Mouse (Mus musculus) liver, embryonic 16.5 days (tissue): Measurements from ENCODE around the gene Cdca5. TPM values are rescaled to one million over a fixed set of nuclear protein-coding genes. Genes with fewer than 3 reads are reported as not detected.
"Not testable (repeated sequence)": the region's sequence is repeated elsewhere in the genome, so short reads cannot be mapped to it uniquely, and the experiment has no call there.

Experiments used
- ATAC-seq: fragments of 200-750 bp; cut with Nextera tagmentation; 2 replicates; pipeline ENCODE4 v1.8.0; 2017; ENCODE audit warnings: low read depth, mild to moderate bottlenecking, moderate number of reproducible peaks, moderate library complexity
- H3K27ac ChIP-seq: fragments of 300-500 bp; sonication (generic); 2 replicates; pipeline ENCODE4 v1.5.1; 2014; ENCODE audit warnings: mild to moderate bottlenecking, low read length
- H3K27me3 ChIP-seq: fragments of 300-500 bp; sonication (generic); 2 replicates; pipeline ENCODE4 v1.6.1; 2014; ENCODE audit warnings: low read depth, low read length, mixed read lengths; ENCODE audit not compliant: control insufficient read depth, insufficient read depth
- H3K36me3 ChIP-seq: fragments of 300-500 bp; sonication (generic); 2 replicates; pipeline ENCODE4 v1.6.1; 2014; ENCODE audit warnings: mild to moderate bottlenecking; ENCODE audit not compliant: control insufficient read depth, insufficient read depth
- H3K4me1 ChIP-seq: fragments of 300-500 bp; sonication (generic); 2 replicates; pipeline ENCODE4 v1.6.1; 2014; ENCODE audit warnings: low read depth, low read length, mixed read lengths; ENCODE audit not compliant: control insufficient read depth
- H3K4me2 ChIP-seq: fragments of 300-500 bp; sonication (generic); 2 replicates; pipeline ENCODE4 v1.6.1; 2014; ENCODE audit warnings: low read depth, low read length, mixed read lengths
- H3K4me3 ChIP-seq: fragments of 300-500 bp; sonication (generic); 2 replicates; pipeline ENCODE4 v1.5.1; 2014; ENCODE audit warnings: low read depth, mild to moderate bottlenecking, low read length
- H3K9ac ChIP-seq: fragments of 300-500 bp; sonication (generic); 2 replicates; pipeline ENCODE4 v1.6.1; 2014; ENCODE audit warnings: low read depth, low read length
- H3K9me3 ChIP-seq: fragments of 300-500 bp; sonication (generic); replicated peaks from 2 replicates; pipeline ENCODE4 v1.6.1; 2016; ENCODE audit warnings: low read length; ENCODE audit not compliant: control insufficient read depth
- WGBS: fragments of 180-500 bp; shearing (Covaris S2); extraction: QIAGEN DNeasy Blood & Tissue Kit; methylation state at CpG from one replicate; pipeline ENCODE4 v1.1.7; 2014; ENCODE audit not compliant: insufficient replicate concordance; 5-methylcytosine and 5-hydroxymethylcytosine counted together
- polyA plus RNA-seq: library from polyadenylated mRNA; unstranded; fragments of >200 nt; fragmentation: Nextera tagmentation; extraction: Ambion mirVana; gene quantifications from 2 replicates; pipeline ENCODE4 v1.2.1, GENCODE M21; 2015

Cdca5 gene
- 28.9 and 32.5 TPM in 2 replicates for polyA plus RNA-seq

DNA sequence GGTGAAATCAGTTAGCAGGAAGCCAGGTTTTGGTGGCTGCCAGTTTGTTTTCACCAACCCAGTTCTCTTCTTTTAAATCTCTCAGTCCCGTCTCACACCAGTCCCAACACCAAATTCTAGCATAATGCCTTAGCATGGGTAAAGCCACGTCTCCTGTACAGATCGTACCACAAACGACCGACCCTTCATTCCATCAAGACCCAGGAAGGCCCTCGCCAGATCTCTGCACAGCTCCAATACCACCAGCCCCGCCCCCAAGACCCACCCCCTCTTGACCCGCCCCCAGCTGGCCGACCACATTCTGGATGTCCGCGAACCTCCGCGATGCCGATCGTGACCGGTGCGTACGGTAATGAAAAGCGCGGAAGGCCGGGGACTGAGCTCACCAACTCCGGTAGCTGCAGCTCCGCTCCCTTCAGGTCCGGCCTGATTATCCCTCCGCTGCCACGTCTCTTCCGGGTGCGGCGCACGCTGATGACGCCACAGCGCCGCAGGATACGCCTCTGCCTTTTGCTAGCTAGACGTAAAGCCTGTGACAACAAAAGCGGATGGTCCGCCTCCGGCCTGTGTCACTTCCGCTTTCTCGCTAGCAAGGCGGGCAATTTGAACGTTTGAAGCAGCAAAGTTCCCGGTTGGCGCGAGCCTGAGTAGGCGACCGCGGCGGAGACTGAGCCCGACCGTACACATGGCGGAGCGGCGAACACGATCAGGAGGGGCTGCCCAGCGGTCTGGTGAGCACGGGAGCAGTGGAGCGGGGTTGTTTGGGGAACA is at the start of gene Cdca5, which contains the start of gene Zfpl1:
Gene Cdca5 (plus strand): TSS at position 506 of the 771 bp plus-strand sequence.
Gene Zfpl1 (minus strand): TSS at position 479 of the 771 bp plus-strand sequence.
- peak within 1 kb of the TSS; percentile 88 for H3K4me2 ChIP-seq
- peak within 1 kb of the TSS; percentile 93 for H3K27ac ChIP-seq
- no peaks in the 10 kb centered on the region for H3K27me3 ChIP-seq
- no peaks in the 10 kb centered on the region for H3K9me3 ChIP-seq
- ATAC-seq: peak; percentile 90
- peaks cover 21% of the 10 kb centered on the region for H3K4me1 ChIP-seq
- H3K36me3 ChIP-seq: peaks cover 41% of the 10 kb centered on the region
- peak within 1 kb of the TSS; percentile 88 for H3K9ac ChIP-seq
- peak within 1 kb of the TSS; percentile 95 for H3K4me3 ChIP-seq
- WGBS: under 1% methylated on average over 58 of the region's 58 CpGs

DNA sequence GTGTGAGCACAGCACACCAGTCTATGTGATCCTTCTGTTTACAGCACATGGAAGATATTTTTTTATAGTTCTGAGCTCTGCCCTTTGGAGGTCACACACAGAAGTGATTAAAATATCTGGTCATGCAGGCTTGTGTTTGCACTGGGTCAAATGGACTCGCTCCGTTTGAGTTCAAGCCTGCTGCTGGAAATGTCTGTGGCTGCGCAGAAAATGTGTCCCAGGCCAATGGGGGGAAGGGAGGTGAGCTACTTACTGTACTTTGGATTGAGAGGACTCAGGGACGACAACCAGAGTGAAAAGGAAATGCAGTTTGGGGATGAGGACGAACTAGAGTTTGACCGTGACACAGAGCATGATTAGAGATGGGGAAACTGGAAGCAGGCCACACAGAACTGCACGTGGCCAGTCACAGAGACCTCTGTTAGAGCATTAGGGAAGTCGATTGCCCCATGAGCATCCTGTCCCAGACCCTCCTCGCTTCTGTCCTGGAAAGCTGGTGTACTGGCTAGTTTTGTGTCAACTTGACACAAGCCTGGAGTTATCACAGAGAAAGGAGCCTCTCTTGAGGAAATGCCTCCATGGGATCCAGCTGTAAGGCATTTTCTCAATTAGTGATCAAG is 48.7 kb upstream of the Cdca5 start:
- Histone ChIP-seq H3K27me3 (no peaks in the 10 kb centered on the region), H3K27ac (no peak overlapping the region), H3K4me2 (no peak overlapping the region), H3K9ac (no peak overlapping the region), H3K4me3 (no peak overlapping the region), H3K9me3 (no peaks in the 10 kb centered on the region), H3K36me3 (no peaks in the 10 kb centered on the region), H3K4me1 (peaks cover 2% of the 10 kb centered on the region; the same call in 1 of the 2 replicates)
- WGBS: 39% methylated on average over 9 of the region's 9 CpGs
- peak; percentile 27; the same call in 1 of the 2 replicates for ATAC-seq

DNA sequence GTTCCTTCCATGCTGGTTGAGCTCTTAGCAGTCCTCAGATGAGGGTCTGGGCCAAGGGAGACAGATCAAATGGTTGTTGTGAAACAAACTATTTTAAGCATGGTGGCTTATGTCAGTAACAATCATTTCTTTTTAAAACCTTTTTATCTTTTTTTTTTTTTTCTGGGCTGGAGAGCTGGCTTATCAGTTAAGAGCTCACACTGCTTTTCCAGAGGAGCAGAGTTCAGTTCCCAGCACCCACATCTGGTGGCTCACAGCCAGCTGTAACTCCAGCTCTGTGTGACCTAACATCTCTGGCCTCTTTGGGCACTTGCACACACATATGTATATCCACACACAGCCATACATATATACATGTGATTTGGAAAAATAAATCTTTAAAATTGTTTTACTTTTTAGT is 47.1 kb upstream of the Cdca5 start:
- no peaks in the 10 kb centered on the region for H3K36me3 ChIP-seq
- no peak overlapping the region for H3K4me2 ChIP-seq
- no peaks in the 10 kb centered on the region for H3K27me3 ChIP-seq
- no peak for ATAC-seq
- peaks cover 2% of the 10 kb centered on the region; the same call in 1 of the 2 replicates for H3K4me1 ChIP-seq
- H3K9ac ChIP-seq: no peak overlapping the region
- H3K4me3 ChIP-seq: no peak overlapping the region
- H3K27ac ChIP-seq: no peak overlapping the region
- H3K9me3 ChIP-seq: no peaks in the 10 kb centered on the region

DNA sequence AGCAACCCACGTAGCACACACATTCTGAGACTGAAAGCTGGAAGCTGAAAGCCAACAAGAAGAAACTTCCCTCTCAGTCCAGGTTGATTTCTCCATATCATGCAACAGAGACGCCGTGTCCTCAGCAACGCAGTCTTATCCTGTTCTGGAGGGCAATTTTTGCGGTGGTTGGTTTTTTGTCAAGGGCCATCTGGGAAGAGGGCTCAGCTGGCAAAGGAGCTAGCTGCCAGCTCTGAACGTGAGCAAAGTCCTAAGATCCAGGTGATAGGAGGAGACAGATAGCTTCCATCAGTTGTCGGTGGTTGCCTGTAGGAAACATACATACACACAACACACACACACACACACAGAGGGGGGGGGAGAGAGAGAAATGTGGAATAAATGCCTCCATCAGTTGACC is 46.5 kb upstream of the Cdca5 start:
- Histone ChIP-seq H3K9me3 (no peaks in the 10 kb centered on the region), H3K4me3 (no peak overlapping the region), H3K27me3 (no peaks in the 10 kb centered on the region), H3K27ac (no peak overlapping the region), H3K4me2 (no peak overlapping the region), H3K9ac (no peak overlapping the region), H3K4me1 (peaks cover 2% of the 10 kb centered on the region; the same call in 1 of the 2 replicates), H3K36me3 (no peaks in the 10 kb centered on the region)
- no peak for ATAC-seq
- WGBS: 56% methylated on average over 7 of the region's 7 CpGs

DNA sequence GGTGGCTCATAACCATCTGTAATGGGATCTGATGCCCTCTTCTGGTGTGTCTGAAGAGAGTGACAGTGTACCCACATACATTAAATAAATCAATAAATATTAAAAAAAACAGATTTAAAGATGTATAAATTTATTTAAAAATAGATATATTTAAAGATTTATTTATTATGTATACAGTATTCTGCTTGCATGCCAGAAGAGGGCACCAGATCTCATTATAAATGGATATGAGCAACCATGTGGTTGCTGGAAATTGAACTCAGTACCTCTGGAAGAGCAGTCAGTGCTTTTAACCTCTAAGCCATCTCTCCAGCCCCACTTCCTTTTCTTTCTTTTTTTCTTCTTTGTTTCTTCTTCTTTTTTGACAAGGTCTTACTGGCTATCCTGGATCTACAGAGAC is 44.8 kb upstream of the Cdca5 start:
- no peak overlapping the region for H3K4me3 ChIP-seq
- no peak overlapping the region for H3K27ac ChIP-seq
- H3K4me2 ChIP-seq: no peak overlapping the region
- ATAC-seq: no peak
- H3K9ac ChIP-seq: no peak overlapping the region
- no peaks in the 10 kb centered on the region for H3K27me3 ChIP-seq
- H3K9me3 ChIP-seq: no peaks in the 10 kb centered on the region
- H3K36me3 ChIP-seq: no peaks in the 10 kb centered on the region
- H3K4me1 ChIP-seq: peaks cover 11% of the 10 kb centered on the region

DNA sequence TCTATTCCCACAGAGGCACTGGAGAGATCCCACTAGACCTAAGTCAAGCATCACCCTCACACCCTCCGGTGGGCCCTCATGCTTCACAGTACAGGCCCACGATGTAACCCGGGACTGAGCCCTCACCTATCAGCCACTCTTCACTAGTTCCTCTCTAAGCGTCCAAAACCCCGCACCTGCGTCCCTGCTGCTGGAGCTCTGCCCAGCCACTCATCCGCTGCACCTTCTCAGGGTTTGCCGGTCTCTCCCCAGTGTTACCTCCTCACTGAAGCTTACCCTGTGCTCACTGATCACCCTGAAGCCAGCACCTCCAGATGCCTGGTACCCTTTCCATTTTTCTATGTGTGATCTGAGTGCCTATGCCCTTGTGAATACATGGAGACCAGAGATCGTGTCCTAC is 42.5 kb upstream of the Cdca5 start:
- H3K4me1 ChIP-seq: peaks cover 15% of the 10 kb centered on the region
- H3K27ac ChIP-seq: no peak overlapping the region
- no peaks in the 10 kb centered on the region for H3K27me3 ChIP-seq
- ATAC-seq: no peak
- 83% methylated on average over 9 of the region's 9 CpGs for WGBS
- no peaks in the 10 kb centered on the region for H3K9me3 ChIP-seq
- H3K4me3 ChIP-seq: no peak overlapping the region
- H3K9ac ChIP-seq: no peak overlapping the region
- no peak overlapping the region for H3K4me2 ChIP-seq
- no peaks in the 10 kb centered on the region for H3K36me3 ChIP-seq

DNA sequence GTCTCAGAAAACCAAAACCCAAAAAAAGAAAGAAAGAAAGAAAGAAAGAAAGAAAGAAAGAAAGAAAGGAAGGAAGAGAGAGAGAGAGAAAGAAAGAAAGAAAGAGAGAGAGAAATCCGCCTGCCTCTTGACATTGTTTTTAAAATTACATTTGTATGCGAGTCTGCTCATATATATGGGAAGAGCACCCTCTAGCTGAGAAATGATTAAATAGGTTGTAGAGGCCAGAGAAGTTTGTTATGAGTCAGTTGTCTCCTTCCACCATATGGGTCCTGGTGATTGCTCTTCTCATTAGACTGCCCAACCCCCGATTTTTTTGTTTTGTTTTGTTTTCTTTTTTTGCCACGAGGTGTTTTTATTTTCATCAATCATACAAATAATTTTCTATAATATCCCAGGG is 40.7 kb upstream of the Cdca5 start:
- not testable (repeated sequence) for H3K36me3 ChIP-seq, H3K27me3 ChIP-seq, H3K4me3 ChIP-seq, H3K27ac ChIP-seq, H3K9me3 ChIP-seq, H3K4me2 ChIP-seq, H3K9ac ChIP-seq, ATAC-seq
- H3K4me1 ChIP-seq: peaks cover 32% of the 10 kb centered on the region
- WGBS: 19% methylated on average over 4 of the region's 4 CpGs

DNA sequence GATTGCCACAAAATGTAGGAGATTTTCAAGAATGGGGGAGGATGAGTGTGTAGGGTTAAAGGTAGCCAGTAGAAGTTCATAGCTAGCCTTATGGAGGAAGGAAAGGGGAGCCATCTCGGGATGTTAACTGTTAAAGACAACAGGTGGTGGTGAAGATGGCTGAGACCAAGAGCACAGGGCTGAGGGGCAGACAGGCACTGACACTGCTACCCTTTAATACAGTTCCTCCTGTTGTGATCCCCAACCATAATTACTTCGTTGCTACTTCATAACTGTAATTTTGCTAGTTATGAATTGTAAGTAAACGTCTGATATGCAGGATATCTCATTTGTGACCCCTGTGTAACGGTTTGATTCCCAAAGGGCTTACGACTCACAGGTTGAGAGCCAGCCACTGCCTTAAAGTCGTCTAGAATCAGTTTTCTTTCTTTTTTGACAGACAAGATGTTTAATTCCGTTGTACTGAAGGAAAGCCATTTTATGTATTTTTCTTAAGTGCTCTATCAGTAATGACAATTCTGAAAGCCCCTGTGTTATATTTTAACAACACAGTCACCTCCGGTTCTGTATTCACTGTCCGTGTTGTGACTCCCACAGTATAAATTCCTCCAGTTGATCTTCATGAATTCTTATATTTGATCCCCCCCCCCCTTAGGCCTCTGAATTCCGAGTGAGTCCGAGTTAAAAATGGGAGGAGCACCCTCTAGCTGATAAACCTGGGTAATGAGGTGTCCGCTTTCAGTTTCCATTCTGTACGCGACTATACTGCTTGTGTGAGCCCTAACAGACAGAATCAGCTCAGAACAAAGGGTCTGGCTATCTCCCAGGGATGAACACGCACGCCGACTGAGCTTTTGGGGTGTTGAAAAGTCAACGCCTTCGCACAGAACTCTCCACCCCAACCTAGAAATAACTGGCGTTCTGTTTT is 39.2 kb upstream of the Cdca5 start:
- peak overlapping the region; percentile 84 for H3K4me3 ChIP-seq
- H3K27ac ChIP-seq: peak overlapping the region; percentile 98
- H3K9ac ChIP-seq: peak overlapping the region; percentile 86
- ATAC-seq: peak; percentile 55
- H3K4me1 ChIP-seq: peaks cover 33% of the 10 kb centered on the region
- H3K27me3 ChIP-seq: no peaks in the 10 kb centered on the region
- H3K9me3 ChIP-seq: no peaks in the 10 kb centered on the region
- H3K36me3 ChIP-seq: peaks cover 22% of the 10 kb centered on the region
- peak overlapping the region; percentile 98 for H3K4me2 ChIP-seq
- WGBS: 9% methylated on average over 20 of the region's 20 CpGs
